Mouse (Mus musculus) midbrain, embryonic 11.5 days (tissue): Measurements from ENCODE around the gene Abca5. TPM values are rescaled to one million over a fixed set of nuclear protein-coding genes. Genes with fewer than 3 reads are reported as not detected.

Experiments used
- ATAC-seq: fragments of 200-750 bp; cut with Nextera tagmentation; 2 replicates; pipeline ENCODE4 v1.8.0; 2017; ENCODE audit warnings: moderate TSS enrichment, moderate library complexity; ENCODE audit not compliant: low FRiP score
- DNase-seq: peaks from one replicate; pipeline ENCODE4 v3.0.0; 2015; ENCODE audit warnings: low spot score; ENCODE audit errors: missing footprints
- H3K27ac ChIP-seq: fragments of 300-500 bp; sonication (generic); 2 replicates; pipeline ENCODE4 v1.5.1; 2014; ENCODE audit warnings: low read depth, low read length
- H3K27me3 ChIP-seq: fragments of 300-500 bp; sonication (generic); 2 replicates; pipeline ENCODE4 v1.6.1; 2014; ENCODE audit warnings: mild to moderate bottlenecking, low read length, moderate library complexity, mixed read lengths; ENCODE audit not compliant: control insufficient read depth, insufficient read depth
- H3K36me3 ChIP-seq: fragments of 300-500 bp; sonication (generic); 2 replicates; pipeline ENCODE4 v1.6.1; 2014; ENCODE audit warnings: mild to moderate bottlenecking, low read length, moderate library complexity, mixed read lengths; ENCODE audit not compliant: control insufficient read depth, insufficient read depth
- H3K4me1 ChIP-seq: fragments of 300-500 bp; sonication (generic); 2 replicates; pipeline ENCODE4 v1.6.1; 2014; ENCODE audit warnings: low read length; ENCODE audit not compliant: control insufficient read depth, insufficient read depth
- H3K4me2 ChIP-seq: fragments of 300-500 bp; sonication (generic); 2 replicates; pipeline ENCODE4 v1.6.1; 2014; ENCODE audit warnings: mild to moderate bottlenecking, moderate library complexity
- H3K4me3 ChIP-seq: fragments of 300-500 bp; sonication (generic); 2 replicates; pipeline ENCODE4 v1.5.1; 2014; ENCODE audit warnings: low read depth, low read length
- H3K9ac ChIP-seq: fragments of 300-500 bp; sonication (generic); 2 replicates; pipeline ENCODE4 v1.6.1; 2014; ENCODE audit warnings: low read length
- H3K9me3 ChIP-seq: fragments of 300-500 bp; sonication (generic); 2 replicates; pipeline ENCODE4 v1.6.1; 2016; ENCODE audit warnings: low read length; ENCODE audit not compliant: control insufficient read depth
- WGBS: fragments of 180-500 bp; shearing (Covaris S2); extraction: QIAGEN DNeasy Blood & Tissue Kit; methylation state at CpG from one replicate; pipeline ENCODE4 v1.1.7; 2014; 5-methylcytosine and 5-hydroxymethylcytosine counted together
- polyA plus RNA-seq: library from polyadenylated mRNA; unstranded; fragments of >200 nt; fragmentation: Nextera tagmentation; extraction: Ambion mirVana; gene quantifications from 2 replicates; pipeline ENCODE4 v1.2.1, GENCODE M21; 2014

Gene Abca5
- polyA plus RNA-seq, 1 experiment from 2014 or later: 4.2 TPM

DNA sequence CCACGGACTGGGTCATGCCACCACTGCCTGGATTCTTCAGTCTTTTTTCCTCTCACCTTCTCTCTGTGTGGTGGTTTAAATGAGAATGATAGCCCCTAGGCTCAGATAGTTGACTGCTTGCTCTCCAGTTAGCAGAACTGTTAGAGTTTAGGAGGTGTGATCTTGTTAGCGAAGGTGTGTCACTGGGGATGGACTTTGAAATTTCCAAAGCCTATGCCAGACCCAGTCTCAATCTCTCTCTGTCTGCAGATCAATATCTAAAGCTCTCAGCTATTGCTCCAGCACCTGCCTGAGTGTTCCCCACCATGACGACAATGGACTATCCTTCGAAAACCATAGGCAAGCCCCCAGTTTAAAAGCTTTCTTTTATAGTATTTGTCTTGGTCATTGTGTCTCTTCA, 80.5 kb downstream of the Abca5 start:
- Histone ChIP-seq H3K9me3 (no peaks in the 10 kb centered on the region; the same call in 1 of the 2 replicates), H3K4me3 (no peak overlapping the region), H3K27me3 (no peaks in the 10 kb centered on the region), H3K4me2 (no peak overlapping the region), H3K36me3 (no peaks in the 10 kb centered on the region), H3K9ac (no peak overlapping the region), H3K4me1 (no peaks in the 10 kb centered on the region), H3K27ac (no peak overlapping the region)
- 85% methylated on average over 4 of the region's 4 CpGs for WGBS
- no peak for DNase-seq
- ATAC-seq: no peak

DNA sequence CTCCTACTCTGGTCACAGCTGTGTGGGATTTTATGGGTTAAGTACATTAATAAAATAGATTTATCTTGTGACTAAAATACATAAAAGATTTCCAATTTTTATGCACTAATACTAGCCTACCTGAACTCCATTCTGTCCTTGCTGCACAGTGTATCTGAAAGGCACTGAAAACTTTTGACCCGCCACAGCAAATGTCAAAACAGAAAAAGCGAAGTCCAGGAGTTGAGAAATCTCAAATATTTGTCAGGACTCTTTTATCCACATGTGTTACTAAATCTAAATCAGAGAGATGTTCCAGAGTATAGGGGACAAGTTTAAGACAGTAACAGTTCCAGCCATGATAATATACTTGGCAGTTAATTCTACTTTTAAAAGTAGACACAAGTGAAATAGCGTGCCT, 85.3 kb downstream of the Abca5 start:
- no peak overlapping the region for H3K9ac ChIP-seq
- H3K36me3 ChIP-seq: no peaks in the 10 kb centered on the region
- ATAC-seq: no peak
- H3K9me3 ChIP-seq: no peaks in the 10 kb centered on the region
- DNase-seq: no peak
- 80% methylated on average over 3 of the region's 3 CpGs for WGBS
- H3K4me3 ChIP-seq: no peak overlapping the region
- no peaks in the 10 kb centered on the region for H3K4me1 ChIP-seq
- no peaks in the 10 kb centered on the region for H3K27me3 ChIP-seq
- no peak overlapping the region for H3K27ac ChIP-seq
- H3K4me2 ChIP-seq: no peak overlapping the region

DNA sequence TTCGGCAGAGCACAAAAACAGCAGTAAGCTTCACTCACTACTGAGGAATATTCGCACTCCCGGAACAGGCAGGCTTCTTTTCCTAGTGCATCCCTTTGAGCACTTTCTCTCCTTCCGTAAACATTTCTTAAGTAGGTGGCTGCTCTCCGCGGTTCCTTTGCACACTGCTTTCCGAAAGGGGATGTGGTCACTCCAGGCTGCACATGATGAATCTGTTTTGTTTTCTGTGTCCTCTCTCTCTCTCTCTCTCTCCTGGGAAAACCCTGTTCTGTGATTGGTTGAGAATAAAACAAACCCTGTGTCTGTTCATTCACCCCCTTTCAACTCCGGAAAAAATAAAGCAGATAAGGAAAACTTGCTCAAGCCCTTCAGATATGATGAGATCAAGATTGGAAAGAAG, 86.0 kb downstream of the Abca5 start, which contains the start of gene Abca6:
TSS of gene Abca6 (minus strand) at position 243 of the 400 bp plus-strand sequence.
- ATAC-seq (peak; percentile 30; the same call in 1 of the 2 replicates), DNase-seq (peak; percentile 93)
- no peak within 1 kb of the TSS for H3K27ac ChIP-seq
- H3K27me3 ChIP-seq: no peaks in the 10 kb centered on the region
- H3K9me3 ChIP-seq: no peaks in the 10 kb centered on the region
- H3K4me2 ChIP-seq: peak within 1 kb of the TSS; percentile 30; the same call in 1 of the 2 replicates
- 17% methylated on average over 8 of the region's 8 CpGs for WGBS
- H3K36me3 ChIP-seq: no peaks in the 10 kb centered on the region
- H3K4me1 ChIP-seq: no peaks in the 10 kb centered on the region
- no peak within 1 kb of the TSS for H3K9ac ChIP-seq
- H3K4me3 ChIP-seq: no peak within 1 kb of the TSS

DNA sequence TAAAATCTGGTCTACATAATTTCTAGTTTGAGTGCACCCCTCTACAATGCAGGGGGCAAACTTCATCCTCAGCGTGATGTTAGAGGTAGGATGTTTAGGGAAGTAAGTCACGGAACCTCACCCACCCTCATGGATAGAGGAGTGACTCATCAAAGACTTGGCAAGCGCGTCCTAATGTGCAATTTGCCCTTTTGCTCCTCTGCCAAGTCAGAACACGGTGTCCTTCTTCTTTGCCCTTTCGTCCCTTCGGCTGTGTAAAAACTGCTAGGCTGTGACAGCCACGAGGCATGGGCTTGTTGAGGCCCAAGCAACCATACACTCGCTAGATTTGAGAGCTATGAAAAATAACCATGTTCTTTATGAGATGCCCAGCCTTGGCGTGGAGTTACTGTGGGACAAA, 92.8 kb downstream of the Abca5 start:
- Histone ChIP-seq H3K27ac (no peak overlapping the region), H3K36me3 (no peaks in the 10 kb centered on the region), H3K9me3 (no peaks in the 10 kb centered on the region), H3K4me2 (no peak overlapping the region), H3K9ac (no peak overlapping the region), H3K4me1 (no peaks in the 10 kb centered on the region), H3K27me3 (no peaks in the 10 kb centered on the region), H3K4me3 (no peak overlapping the region)
- ATAC-seq (no peak), DNase-seq (no peak)
- 91% methylated on average over 10 of the region's 10 CpGs for WGBS

DNA sequence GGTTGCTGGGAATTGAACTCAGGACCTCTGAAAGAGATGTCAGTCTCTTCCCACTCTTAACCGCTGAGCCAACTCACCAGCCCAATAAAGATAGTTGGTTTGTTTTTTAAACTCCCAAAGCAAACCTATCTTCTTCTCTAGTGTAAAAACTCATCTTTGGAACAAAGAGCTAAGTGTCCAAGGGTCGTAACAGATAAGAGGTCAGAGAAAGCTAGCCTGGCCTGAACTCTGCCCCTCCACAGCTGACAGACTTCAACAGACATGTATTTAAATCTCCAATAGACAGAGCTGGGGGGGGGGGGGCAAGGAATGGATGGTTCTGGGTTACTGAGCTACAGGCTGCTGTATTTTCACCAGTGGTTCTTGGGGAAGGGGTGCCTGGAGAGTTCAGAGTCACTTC, 100.0 kb downstream of the Abca5 start:
- WGBS: 86% methylated on average over 2 of the region's 2 CpGs
- ATAC-seq: no peak

GRCm38 (mm10) chr11:110232975-110233374, 104.5 kb downstream of the Abca5 start:
- Histone ChIP-seq H3K4me2 (no peak overlapping the region), H3K27me3 (no peaks in the 10 kb centered on the region), H3K9ac (no peak overlapping the region), H3K36me3 (no peaks in the 10 kb centered on the region), H3K4me1 (no peaks in the 10 kb centered on the region), H3K9me3 (no peaks in the 10 kb centered on the region), H3K27ac (no peak overlapping the region), H3K4me3 (no peak overlapping the region)
- DNase-seq: no peak
- no peak for ATAC-seq

More for the DNA sequence above, 100.0 kb downstream of the Abca5 start:
- Histone ChIP-seq H3K4me2 (no peak overlapping the region), H3K9ac (no peak overlapping the region), H3K27me3 (no peaks in the 10 kb centered on the region), H3K4me1 (no peaks in the 10 kb centered on the region), H3K4me3 (no peak overlapping the region), H3K27ac (no peak overlapping the region), H3K36me3 (no peaks in the 10 kb centered on the region), H3K9me3 (no peaks in the 10 kb centered on the region)
- no peak for DNase-seq

Other genes with a start within 250 kb of the Abca5 start
- gene Abca8a, start 241.7 kb downstream of the Abca5 start, polyA plus RNA-seq: not detected in 2 replicates
- 4.4 and 5.0 TPM in 2 replicates for gene Abca9, start 169.5 kb downstream of the Abca5 start, polyA plus RNA-seq
- 0.04 and 0.07 TPM in 2 replicates for gene Abca6, start 85.9 kb downstream of the Abca5 start, polyA plus RNA-seq
- 37.1 and 38.7 TPM in 2 replicates for gene Map2k6, start 61.4 kb upstream of the Abca5 start, polyA plus RNA-seq